Mouse (Mus musculus): Measurements from ENCODE around the gene Olfr507. TPM values are rescaled to one million over a fixed set of nuclear protein-coding genes. Genes with fewer than 3 reads are reported as not detected.
"Not testable (repeated sequence)": the region's sequence is repeated elsewhere in the genome, so short reads cannot be mapped to it uniquely, and the experiment has no call there.

The Olfr507 gene
- not detected in 2 replicates for polyA plus RNA-seq (2016; fragmentation: Nextera tagmentation; extraction: Ambion mirVana)

GRCm38 (mm10) chr7:108621514-108621913, at the start of gene Olfr507:
TSS of gene Olfr507 (plus strand) at chr7:108621814.
- H3K27ac ChIP-seq: no peak within 1 kb of the TSS
- 86% methylated on average over 2 of the region's 2 CpGs for WGBS
- H3K36me3 ChIP-seq: no peaks in the 10 kb centered on the region
- H3K27me3 ChIP-seq (ENCODE audit: insufficient read depth, poor library complexity, severe bottlenecking): no peaks in the 10 kb centered on the region
- H3K4me3 ChIP-seq: no peak within 1 kb of the TSS
- H3K9me3 ChIP-seq: no peaks in the 10 kb centered on the region
- no peaks in the 10 kb centered on the region for H3K4me1 ChIP-seq (replicated peaks)
- no peak for DNase-seq (ENCODE audit: low spot score)

GRCm38 (mm10) chr7:108589797-108590196, 31.8 kb upstream of the Olfr507 start:
- WGBS: 96% methylated on average over 1 of the region's 1 CpGs
- no peaks in the 10 kb centered on the region for H3K4me1 ChIP-seq (replicated peaks)
- H3K27ac ChIP-seq: no peak overlapping the region
- no peaks in the 10 kb centered on the region for H3K36me3 ChIP-seq
- H3K27me3 ChIP-seq (ENCODE audit: insufficient read depth, poor library complexity, severe bottlenecking): no peaks in the 10 kb centered on the region
- no peaks in the 10 kb centered on the region for H3K9me3 ChIP-seq
- no peak overlapping the region for H3K4me3 ChIP-seq
- no peak for DNase-seq (ENCODE audit: low spot score)

- DNase-seq (ENCODE audit: low spot score); H3K4me1 ChIP-seq (replicated peaks); H3K36me3 ChIP-seq; H3K27me3 ChIP-seq (ENCODE audit: insufficient read depth, poor library complexity, severe bottlenecking); H3K9me3 ChIP-seq; H3K27ac ChIP-seq; H3K4me3 ChIP-seq: not testable (repeated sequence)
- WGBS: 83% methylated on average over 3 of the region's 3 CpGs
Measured at GRCm38 (mm10) chr7:108601916-108602315, 19.7 kb upstream of the Olfr507 start.

- no peak within 1 kb of the TSS for H3K4me3 ChIP-seq
- H3K36me3 ChIP-seq: no peaks in the 10 kb centered on the region
- H3K9me3 ChIP-seq: no peaks in the 10 kb centered on the region
- DNase-seq (ENCODE audit: low spot score): no peak
- H3K4me1 ChIP-seq (replicated peaks): no peaks in the 10 kb centered on the region
- H3K27me3 ChIP-seq (ENCODE audit: insufficient read depth, poor library complexity, severe bottlenecking): no peaks in the 10 kb centered on the region
- H3K27ac ChIP-seq: no peak within 1 kb of the TSS
Measured at GRCm38 (mm10) chr7:108610487-108610886, 11.1 kb upstream of the Olfr507 start, which contains the start of gene Olfr506. TSS of gene Olfr506 (plus strand) at chr7:108610787.

- no peaks in the 10 kb centered on the region for H3K9me3 ChIP-seq
- no peak for DNase-seq (ENCODE audit: low spot score)
- no peak overlapping the region for H3K4me3 ChIP-seq
- H3K27ac ChIP-seq: no peak overlapping the region
- 89% methylated on average over 2 of the region's 2 CpGs for WGBS
- H3K4me1 ChIP-seq (replicated peaks): no peaks in the 10 kb centered on the region
- H3K36me3 ChIP-seq: no peaks in the 10 kb centered on the region
- no peaks in the 10 kb centered on the region for H3K27me3 ChIP-seq (ENCODE audit: insufficient read depth, poor library complexity, severe bottlenecking)
Measured at GRCm38 (mm10) chr7:108614110-108614509, 7.5 kb upstream of the Olfr507 start.

GRCm38 (mm10) chr7:108616781-108617180, 4.8 kb upstream of the Olfr507 start:
- not testable (repeated sequence) for H3K27ac ChIP-seq; H3K4me1 ChIP-seq (replicated peaks); H3K4me3 ChIP-seq; H3K36me3 ChIP-seq; DNase-seq (ENCODE audit: low spot score); H3K9me3 ChIP-seq; H3K27me3 ChIP-seq (ENCODE audit: insufficient read depth, poor library complexity, severe bottlenecking)
- 61% methylated on average over 3 of the region's 3 CpGs for WGBS

GRCm38 (mm10) chr7:108629694-108630093, 8.1 kb downstream of the Olfr507 start, which contains the start of gene Olfr508:
TSS of gene Olfr508 (plus strand) at chr7:108629994.
- Histone ChIP-seq H3K4me1 (replicated peaks) (no peaks in the 10 kb centered on the region), H3K27ac (no peak within 1 kb of the TSS), H3K36me3 (no peaks in the 10 kb centered on the region), H3K4me3 (no peak within 1 kb of the TSS), H3K9me3 (no peaks in the 10 kb centered on the region), H3K27me3 (ENCODE audit: insufficient read depth, poor library complexity, severe bottlenecking) (no peaks in the 10 kb centered on the region)
- DNase-seq (ENCODE audit: low spot score): no peak
- WGBS: 88% methylated on average over 3 of the region's 3 CpGs

- no peak within 1 kb of the TSS for H3K4me3 ChIP-seq
- 0 out of 2 replicates have a peak, but pooled peaks cover 4% of the 10 kb centered on the region for H3K9me3 ChIP-seq
- H3K27ac ChIP-seq: no peak within 1 kb of the TSS
- H3K36me3 ChIP-seq: no peaks in the 10 kb centered on the region
- H3K4me1 ChIP-seq (replicated peaks): no peaks in the 10 kb centered on the region
- no peak for DNase-seq (ENCODE audit: low spot score)
- H3K27me3 ChIP-seq (ENCODE audit: insufficient read depth, poor library complexity, severe bottlenecking): no peaks in the 10 kb centered on the region
Measured at GRCm38 (mm10) chr7:108651806-108652205, 30.2 kb downstream of the Olfr507 start, which contains the start of gene Olfr509. TSS of gene Olfr509 (minus strand) at chr7:108651906.

- Histone ChIP-seq H3K36me3 (no peaks in the 10 kb centered on the region), H3K27me3 (ENCODE audit: insufficient read depth, poor library complexity, severe bottlenecking) (no peaks in the 10 kb centered on the region), H3K27ac (no peak overlapping the region), H3K4me3 (no peak overlapping the region), H3K9me3 (no peaks in the 10 kb centered on the region; the same call in 1 of the 2 replicates), H3K4me1 (replicated peaks) (no peaks in the 10 kb centered on the region)
- 89% methylated on average over 3 of the region's 3 CpGs for WGBS
- no peak for DNase-seq (ENCODE audit: low spot score)
Measured at GRCm38 (mm10) chr7:108662419-108662818, 40.8 kb downstream of the Olfr507 start.

GRCm38 (mm10) chr7:108666118-108666517, 44.5 kb downstream of the Olfr507 start, which contains the start of gene Olfr510:
TSS of gene Olfr510 (plus strand) at chr7:108666418.
- 87% methylated on average over 1 of the region's 1 CpGs for WGBS
- H3K4me1 ChIP-seq (replicated peaks): no peaks in the 10 kb centered on the region
- no peak for DNase-seq (ENCODE audit: low spot score)
- no peaks in the 10 kb centered on the region for H3K9me3 ChIP-seq
- H3K27me3 ChIP-seq (ENCODE audit: insufficient read depth, poor library complexity, severe bottlenecking): no peaks in the 10 kb centered on the region
- no peaks in the 10 kb centered on the region for H3K36me3 ChIP-seq
- no peak within 1 kb of the TSS for H3K4me3 ChIP-seq
- no peak within 1 kb of the TSS for H3K27ac ChIP-seq

- WGBS: 87% methylated on average over 1 of the region's 1 CpGs
- Histone ChIP-seq H3K36me3 (no peaks in the 10 kb centered on the region), H3K9me3 (peaks cover 6% of the 10 kb centered on the region; the same call in 1 of the 2 replicates), H3K27ac (no peak overlapping the region), H3K4me1 (replicated peaks) (no peaks in the 10 kb centered on the region), H3K4me3 (no peak overlapping the region), H3K27me3 (ENCODE audit: insufficient read depth, poor library complexity, severe bottlenecking) (no peaks in the 10 kb centered on the region)
- no peak for DNase-seq (ENCODE audit: low spot score)
Measured at GRCm38 (mm10) chr7:108671058-108671457, 49.4 kb downstream of the Olfr507 start.

Other genes with a start within 250 kb of the Olfr507 start
- gene Olfr495, start 228.6 kb upstream of the Olfr507 start, polyA plus RNA-seq (2016; fragmentation: Nextera tagmentation; extraction: Ambion mirVana): not detected in 2 replicates
- gene Olfr497, start 201.4 kb upstream of the Olfr507 start, polyA plus RNA-seq (2016; fragmentation: Nextera tagmentation; extraction: Ambion mirVana): not detected in 2 replicates
- gene Olfr498, start 156.5 kb upstream of the Olfr507 start, polyA plus RNA-seq (2016; fragmentation: Nextera tagmentation; extraction: Ambion mirVana): not detected in 2 replicates
- not detected in 2 replicates for gene Olfr502, start 96.7 kb upstream of the Olfr507 start, polyA plus RNA-seq (2016; fragmentation: Nextera tagmentation; extraction: Ambion mirVana)
- gene Olfr503, start 77.3 kb upstream of the Olfr507 start, polyA plus RNA-seq (2016; fragmentation: Nextera tagmentation; extraction: Ambion mirVana): not detected in 2 replicates
- not detected in 2 replicates for gene Olfr504, start 56.0 kb upstream of the Olfr507 start, polyA plus RNA-seq (2016; fragmentation: Nextera tagmentation; extraction: Ambion mirVana)
- gene Olfr506, start 11.0 kb upstream of the Olfr507 start, polyA plus RNA-seq (2016; fragmentation: Nextera tagmentation; extraction: Ambion mirVana): not detected in 2 replicates
- not detected in 2 replicates for gene Olfr508, start 8.2 kb downstream of the Olfr507 start, polyA plus RNA-seq (2016; fragmentation: Nextera tagmentation; extraction: Ambion mirVana)
- not detected in 2 replicates for gene Olfr509, start 30.1 kb downstream of the Olfr507 start, polyA plus RNA-seq (2016; fragmentation: Nextera tagmentation; extraction: Ambion mirVana)
- gene Olfr510, start 44.6 kb downstream of the Olfr507 start, polyA plus RNA-seq (2016; fragmentation: Nextera tagmentation; extraction: Ambion mirVana): not detected in 2 replicates
- not detected in 2 replicates for gene Olfr512, start 91.5 kb downstream of the Olfr507 start, polyA plus RNA-seq (2016; fragmentation: Nextera tagmentation; extraction: Ambion mirVana)
- not detected in 2 replicates for gene Olfr513, start 129.2 kb downstream of the Olfr507 start, polyA plus RNA-seq (2016; fragmentation: Nextera tagmentation; extraction: Ambion mirVana)
- not detected in 2 replicates for gene Olfr514, start 204.2 kb downstream of the Olfr507 start, polyA plus RNA-seq (2016; fragmentation: Nextera tagmentation; extraction: Ambion mirVana)
- not detected in 2 replicates for gene Olfr516, start 228.7 kb downstream of the Olfr507 start, polyA plus RNA-seq (2016; fragmentation: Nextera tagmentation; extraction: Ambion mirVana)

Data from hindbrain, embryonic 10.5 days (tissue).